Mouse (Mus musculus) ES-Bruce4 (cell line): Measurements from ENCODE around the gene Olfr1124.
"Not testable (repeated sequence)": the region's sequence is repeated elsewhere in the genome, so short reads cannot be mapped to it uniquely, and the experiment has no call there.

Source experiments
- CTCF ChIP-seq: IDR thresholded peaks from one replicate; pipeline ENCODE4 v1.8.1; 2011; ENCODE audit warnings: low read depth, low read length
- POLR2A ChIP-seq: IDR thresholded peaks from one replicate; pipeline ENCODE4 v1.8.1; 2011; ENCODE audit warnings: low read length; ENCODE audit not compliant: insufficient read depth

GRCm38 (mm10) chr2:87393605-87394004 lies 36.5 kb upstream of the Olfr1124 start:
- not testable (repeated sequence) for TF ChIP-seq POLR2A, CTCF
